Mouse (Mus musculus) MEL (cell line): ENCODE results near the gene Epc2. TPM values are rescaled to one million over a fixed set of nuclear protein-coding genes. Genes with fewer than 3 reads are reported as not detected.

Experiments
- DNase-seq: peaks from one replicate; pipeline ENCODE4 v3.0.0; 2011; ENCODE audit warnings: low read depth, low spot score
- H3K27ac ChIP-seq: 2 replicates; pipeline ENCODE4 v1.5.1; 2012; ENCODE audit warnings: low read depth, mild to moderate bottlenecking, control low read depth, low read length, moderate library complexity; ENCODE audit not compliant: control insufficient read depth
- H3K27me3 ChIP-seq, 2 experiments: fragments of 150-350 bp in 1 of 2; sonication (generic) in 1 of 2; 2 replicates each; pipeline ENCODE4 v1.6.1; 2012; ENCODE audit warnings: low read length in 2 of 2, mild to moderate bottlenecking in 2 of 2, improper control_type of control experiment in 1 of 2, moderate library complexity in 1 of 2; ENCODE audit not compliant: insufficient read depth in 2 of 2, control insufficient read depth in 1 of 2
- H3K36me3 ChIP-seq, 2 experiments: 2 replicates each; pipeline ENCODE4 v1.6.1; 2012 to 2014; ENCODE audit warnings: low read length in 2 of 2, improper control_type of control experiment in 1 of 2, inconsistent platforms in 1 of 2, mild to moderate bottlenecking in 1 of 2; ENCODE audit not compliant: insufficient read depth in 2 of 2, control insufficient read depth in 1 of 2
- H3K4me1 ChIP-seq, 2 experiments: fragments of 150-350 bp in 1 of 2; sonication (generic) in 1 of 2; 2 replicates each; pipeline ENCODE4 v1.6.1; 2012; ENCODE audit warnings: low read length in 2 of 2, improper control_type of control experiment in 1 of 2, mild to moderate bottlenecking in 1 of 2; ENCODE audit not compliant: insufficient read depth in 2 of 2, control insufficient read depth in 1 of 2
- H3K4me3 ChIP-seq, 2 experiments: fragments of 150-350 bp in 1 of 2; sonication (generic) in 1 of 2; 2 replicates each; pipeline ENCODE4 v1.5.1; 2012; ENCODE audit warnings: low read depth in 2 of 2, low read length in 2 of 2, mild to moderate bottlenecking in 2 of 2, moderate library complexity in 2 of 2, control low read depth in 1 of 2, improper control_type of control experiment in 1 of 2; ENCODE audit not compliant: control insufficient read depth in 1 of 2, insufficient read depth in 1 of 2
- H3K79me2 ChIP-seq: 2 replicates; pipeline ENCODE4 v1.6.1; 2012; ENCODE audit warnings: mild to moderate bottlenecking, low read length, moderate library complexity; ENCODE audit not compliant: control insufficient read depth, poor library complexity, insufficient read depth
- H3K9ac ChIP-seq: 2 replicates; pipeline ENCODE4 v1.6.1; 2012; ENCODE audit warnings: low read depth, mild to moderate bottlenecking, control low read depth, low read length, moderate library complexity; ENCODE audit not compliant: control insufficient read depth, poor library complexity, severe bottlenecking
- H3K9me3 ChIP-seq: fragments of 150-350 bp; sonication (generic); replicated peaks from 2 replicates; pipeline ENCODE4 v1.6.1; 2012; ENCODE audit warnings: mild to moderate bottlenecking, low read length, improper control_type of control experiment, moderate library complexity; ENCODE audit not compliant: insufficient read depth
- BHLHE40 ChIP-seq: IDR thresholded peaks from 2 replicates; pipeline ENCODE4 v1.6.1; 2012; ENCODE audit warnings: low read depth, mild to moderate bottlenecking, inconsistent platforms, low read length, improper control_type of control experiment, borderline replicate concordance
- CHD1 ChIP-seq: IDR thresholded peaks from 2 replicates; pipeline ENCODE4 v1.6.1; 2012; ENCODE audit warnings: low read depth, mild to moderate bottlenecking, inconsistent platforms, low read length, improper control_type of control experiment
- CHD2 ChIP-seq: IDR thresholded peaks from 2 replicates; pipeline ENCODE4 v1.6.1; 2011; ENCODE audit warnings: low read length, improper control_type of control experiment
- CTCF ChIP-seq, 3 experiments: IDR thresholded peaks in 2 of 3; conservative IDR thresholded peaks in 1 of 3; 2 replicates each; pipeline ENCODE4 v1.5.1; 2011 to 2012; ENCODE audit warnings: low read length in 3 of 3, low read depth in 2 of 3, mild to moderate bottlenecking in 2 of 3, improper control_type of control experiment in 1 of 3, inconsistent platforms in 1 of 3, mixed read lengths in 1 of 3, moderate library complexity in 1 of 3; ENCODE audit not compliant: control insufficient read depth in 1 of 3, insufficient read depth in 1 of 3, poor library complexity in 1 of 3, severe bottlenecking in 1 of 3
- E2F4 ChIP-seq: IDR thresholded peaks from 2 replicates; pipeline ENCODE4 v1.6.1; 2011; ENCODE audit warnings: low read depth, low read length, improper control_type of control experiment, borderline replicate concordance
- ELF1 ChIP-seq: IDR thresholded peaks from 2 replicates; pipeline ENCODE4 v1.6.1; 2014; ENCODE audit warnings: low read depth, mild to moderate bottlenecking, inconsistent platforms, low read length, improper control_type of control experiment, moderate library complexity
- EP300 ChIP-seq, 2 experiments: IDR thresholded peaks; 2 replicates each; pipeline ENCODE4 v1.6.1; 2011; ENCODE audit warnings: improper control_type of control experiment in 2 of 2, low read length in 2 of 2, low read depth in 1 of 2, mild to moderate bottlenecking in 1 of 2
- ETS1 ChIP-seq: IDR thresholded peaks from 2 replicates; pipeline ENCODE4 v1.6.1; 2012; ENCODE audit warnings: low read depth, mild to moderate bottlenecking, inconsistent platforms, low read length, improper control_type of control experiment, moderate library complexity
- GABPA ChIP-seq: IDR thresholded peaks from 2 replicates; pipeline ENCODE4 v1.6.1; 2012; ENCODE audit warnings: low read depth, mild to moderate bottlenecking, inconsistent platforms, low read length, improper control_type of control experiment, moderate library complexity
- GATA1 ChIP-seq: IDR thresholded peaks from 2 replicates; pipeline ENCODE4 v1.6.1; 2011; ENCODE audit warnings: low read depth, low read length, improper control_type of control experiment
- HCFC1 ChIP-seq: IDR thresholded peaks from 2 replicates; pipeline ENCODE4 v1.6.1; 2012; ENCODE audit warnings: low read depth, mild to moderate bottlenecking, inconsistent platforms, low read length, improper control_type of control experiment, moderate library complexity
- JUND ChIP-seq: IDR thresholded peaks from 2 replicates; pipeline ENCODE4 v1.6.1; 2011; ENCODE audit warnings: low read depth, mild to moderate bottlenecking, improper control_type of control experiment, low read length
- KAT2A ChIP-seq: conservative IDR thresholded peaks from 2 replicates; pipeline ENCODE4 v1.6.1; 2012; ENCODE audit warnings: low read depth, low read length, improper control_type of control experiment, inconsistent platforms
- MAX ChIP-seq: IDR thresholded peaks from 2 replicates; pipeline ENCODE4 v1.6.1; 2011; ENCODE audit warnings: low read length, improper control_type of control experiment
- MAZ ChIP-seq: IDR thresholded peaks from 2 replicates; pipeline ENCODE4 v1.6.1; 2012; ENCODE audit warnings: low read depth, mild to moderate bottlenecking, inconsistent platforms, low read length, improper control_type of control experiment
- MEF2A ChIP-seq: IDR thresholded peaks from 2 replicates; pipeline ENCODE4 v1.6.1; 2014; ENCODE audit warnings: low read depth, mild to moderate bottlenecking, inconsistent platforms, low read length, improper control_type of control experiment; ENCODE audit not compliant: poor library complexity, insufficient replicate concordance, severe bottlenecking; ENCODE audit errors: extremely low read depth
- MXI1 ChIP-seq: IDR thresholded peaks from 2 replicates; pipeline ENCODE4 v1.6.1; 2011; ENCODE audit warnings: mild to moderate bottlenecking, low read depth, low read length, improper control_type of control experiment
- MYB ChIP-seq: IDR thresholded peaks from 2 replicates; pipeline ENCODE4 v1.6.1; 2011; ENCODE audit warnings: mild to moderate bottlenecking, low read depth, low read length, improper control_type of control experiment
- MYC ChIP-seq: IDR thresholded peaks from 2 replicates; pipeline ENCODE4 v1.6.1; 2011; ENCODE audit warnings: low read depth, mild to moderate bottlenecking, low read length, improper control_type of control experiment, moderate library complexity
- NELFE ChIP-seq: IDR thresholded peaks from 2 replicates; pipeline ENCODE4 v1.6.1; 2011; ENCODE audit warnings: low read depth, low read length, improper control_type of control experiment
- NRF1 ChIP-seq: IDR thresholded peaks from 2 replicates; pipeline ENCODE4 v1.6.1; 2014; ENCODE audit warnings: low read depth, mild to moderate bottlenecking, inconsistent platforms, low read length, improper control_type of control experiment, moderate library complexity; ENCODE audit not compliant: poor library complexity, insufficient read depth, severe bottlenecking
- POLR2A ChIP-seq, 2 experiments: IDR thresholded peaks; 2 replicates each; pipeline ENCODE4 v1.6.1; 2011 to 2012; ENCODE audit warnings: low read length in 2 of 2, mild to moderate bottlenecking in 2 of 2, control low read depth in 1 of 2, improper control_type of control experiment in 1 of 2, low read depth in 1 of 2, moderate library complexity in 1 of 2; ENCODE audit not compliant: control insufficient read depth in 1 of 2, insufficient read depth in 1 of 2, poor library complexity in 1 of 2
- RAD21 ChIP-seq: IDR thresholded peaks from 2 replicates; pipeline ENCODE4 v1.6.1; 2011; ENCODE audit warnings: mild to moderate bottlenecking, low read depth, low read length, improper control_type of control experiment
- RCOR1 ChIP-seq: IDR thresholded peaks from 2 replicates; pipeline ENCODE4 v1.6.1; 2012; ENCODE audit warnings: low read depth, mild to moderate bottlenecking, inconsistent platforms, low read length, improper control_type of control experiment
- SIN3A ChIP-seq: IDR thresholded peaks from 2 replicates; pipeline ENCODE4 v1.6.1; 2012; ENCODE audit warnings: low read length, improper control_type of control experiment, inconsistent platforms
- SMC3 ChIP-seq: IDR thresholded peaks from 2 replicates; pipeline ENCODE4 v1.6.1; 2011; ENCODE audit warnings: low read depth, low read length, improper control_type of control experiment
- TAL1 ChIP-seq: IDR thresholded peaks from 2 replicates; pipeline ENCODE4 v1.6.1; 2012; ENCODE audit warnings: mild to moderate bottlenecking, inconsistent platforms, low read length, moderate library complexity, mixed read lengths
- TBP ChIP-seq: IDR thresholded peaks from 2 replicates; pipeline ENCODE4 v1.8.0; 2011; ENCODE audit warnings: low read depth, low read length, improper control_type of control experiment
- UBTF ChIP-seq: IDR thresholded peaks from 2 replicates; pipeline ENCODE4 v1.6.1; 2012; ENCODE audit warnings: low read depth, mild to moderate bottlenecking, inconsistent platforms, low read length, improper control_type of control experiment, moderate library complexity, borderline replicate concordance; ENCODE audit not compliant: insufficient read depth
- USF1 ChIP-seq: IDR thresholded peaks from 2 replicates; pipeline ENCODE4 v1.6.1; 2014; ENCODE audit warnings: low read depth, mild to moderate bottlenecking, inconsistent platforms, low read length, improper control_type of control experiment, moderate library complexity
- USF2 ChIP-seq, 2 experiments: IDR thresholded peaks; 2 replicates each; pipeline ENCODE4 v1.6.1; 2011 to 2012; ENCODE audit warnings: improper control_type of control experiment in 2 of 2, low read length in 2 of 2, borderline replicate concordance in 1 of 2, inconsistent platforms in 1 of 2, low read depth in 1 of 2, mild to moderate bottlenecking in 1 of 2; ENCODE audit not compliant: insufficient read depth in 1 of 2
- ZC3H11A ChIP-seq: IDR thresholded peaks from 2 replicates; pipeline ENCODE4 v1.6.1; 2012; ENCODE audit warnings: low read depth, mild to moderate bottlenecking, inconsistent platforms, low read length, improper control_type of control experiment
- ZKSCAN1 ChIP-seq: IDR thresholded peaks from 2 replicates; pipeline ENCODE4 v1.6.1; 2012; ENCODE audit warnings: low read depth, mild to moderate bottlenecking, inconsistent platforms, low read length, improper control_type of control experiment, moderate library complexity
- ZNF384 ChIP-seq: IDR thresholded peaks from 2 replicates; pipeline ENCODE4 v1.6.1; 2012; ENCODE audit warnings: low read depth, mild to moderate bottlenecking, inconsistent platforms, low read length, improper control_type of control experiment
- polyA plus RNA-seq, 2 experiments: library from polyadenylated mRNA; stranded (reverse) in 1 of 2; unstranded in 1 of 2; fragments of >175 nt in 1 of 2; fragments of >200 nt in 1 of 2; gene quantifications; 2 replicates each; pipeline versions ENCODE4 v1.2.1 to v1.2.4; 2012; ENCODE audit warnings: low replicate concordance in 2 of 2, low read depth in 1 of 2; ENCODE audit not compliant: insufficient read length in 2 of 2, insufficient read depth in 1 of 2, missing spikeins in 1 of 2
- total RNA-seq: library from RNA; depleted of rRNA; stranded (reverse); fragments of 300-350 nt; gene quantifications from 2 replicates; pipeline ENCODE4 v1.2.3, GENCODE M21; 2012

Gene Epc2
- total and polyA plus RNA-seq, 3 experiments = 14.3 to 15.4 TPM; not detected in 1

GRCm38 (mm10) chr2:49415868-49416267, 35.4 kb upstream of the Epc2 start (continued):
- no peak for TF ChIP-seq KAT2A
- TF ChIP-seq SIN3A = peak; percentile 46

GRCm38 (mm10) chr2:49417018-49417604, 34.2 kb upstream of the Epc2 start:
- Histone ChIP-seq H3K27me3 (no peaks in the 10 kb centered on the region), H3K4me1 (peaks cover 16 to 22% of the 10 kb centered on the region in 2 experiments), H3K27ac (peak overlapping the region; percentile 98), H3K36me3 (peaks cover 0 to 19% of the 10 kb centered on the region in 2 experiments; a peak in 2 of 4 replicates), H3K9me3 (no peaks in the 10 kb centered on the region), H3K79me2 (no peaks in the 10 kb centered on the region), H3K9ac (peak overlapping the region; percentile 74), H3K4me3 (peak overlapping the region; percentile 57 to 67)
- DNase-seq = peak; percentile 80
- TF ChIP-seq GABPA (no peak), CHD1 (no peak), EP300 (IDR thresholded peaks at IDR 0.05; ENCODE audit: low read depth in 1 of 2, low read length in 2 of 2) (peak; percentile 20 to 24; a peak in 3 of 4 replicates), MYB (no peak), RCOR1 (0 out of 2 replicates have a peak, but pooled peaks have one; percentile 34), ETS1 (peak; percentile 26; the same call in 1 of the 2 replicates), MXI1 (peak; percentile 63; the same call in 1 of the 2 replicates), CHD2 (no peak), JUND (peak; percentile 11; the same call in 1 of the 2 replicates), UBTF (no peak), KAT2A (no peak), ELF1 (peak; percentile 74; the same call in 1 of the 2 replicates), USF1 (no peak), POLR2A (IDR thresholded peaks at IDR 0.05; ENCODE audit: control insufficient read depth in 1 of 2, insufficient read depth in 1 of 2, low read depth in 1 of 2, low read length in 2 of 2, poor library complexity in 1 of 2) (peak in 1 of 2 experiments; percentile 58; a peak in 2 of 4 replicates), SIN3A (peak; percentile 53; the same call in 1 of the 2 replicates), HCFC1 (peak; percentile 51), RAD21 (no peak), GATA1 (no peak), NRF1 (no peak), BHLHE40 (no peak), CTCF (IDR thresholded peaks at IDR 0.05 in 2 of 3, conservative IDR thresholded peaks at IDR 0.05 in 1 of 3; ENCODE audit: control insufficient read depth in 1 of 3, insufficient read depth in 1 of 3, low read depth in 2 of 3, low read length in 3 of 3, poor library complexity in 1 of 3, severe bottlenecking in 1 of 3) (no peak), TAL1 (no peak), MAX (0 out of 2 replicates have a peak, but pooled peaks have one; percentile 63), ZC3H11A (no peak), ZNF384 (peak; percentile 94), E2F4 (no peak), USF2 (IDR thresholded peaks at IDR 0.05; ENCODE audit: borderline replicate concordance in 1 of 2, insufficient read depth in 1 of 2, low read depth in 1 of 2, low read length in 2 of 2) (no peak), MEF2A (no peak), NELFE (no peak; the same call in none of the 2 replicates), MYC (no peak), ZKSCAN1 (no peak), SMC3 (no peak), MAZ (no peak), TBP (0 out of 2 replicates have a peak, but pooled peaks have one; percentile 26)
